Mouse (Mus musculus): ENCODE measurements around the gene Pepd.

The Pepd gene

DNA sequence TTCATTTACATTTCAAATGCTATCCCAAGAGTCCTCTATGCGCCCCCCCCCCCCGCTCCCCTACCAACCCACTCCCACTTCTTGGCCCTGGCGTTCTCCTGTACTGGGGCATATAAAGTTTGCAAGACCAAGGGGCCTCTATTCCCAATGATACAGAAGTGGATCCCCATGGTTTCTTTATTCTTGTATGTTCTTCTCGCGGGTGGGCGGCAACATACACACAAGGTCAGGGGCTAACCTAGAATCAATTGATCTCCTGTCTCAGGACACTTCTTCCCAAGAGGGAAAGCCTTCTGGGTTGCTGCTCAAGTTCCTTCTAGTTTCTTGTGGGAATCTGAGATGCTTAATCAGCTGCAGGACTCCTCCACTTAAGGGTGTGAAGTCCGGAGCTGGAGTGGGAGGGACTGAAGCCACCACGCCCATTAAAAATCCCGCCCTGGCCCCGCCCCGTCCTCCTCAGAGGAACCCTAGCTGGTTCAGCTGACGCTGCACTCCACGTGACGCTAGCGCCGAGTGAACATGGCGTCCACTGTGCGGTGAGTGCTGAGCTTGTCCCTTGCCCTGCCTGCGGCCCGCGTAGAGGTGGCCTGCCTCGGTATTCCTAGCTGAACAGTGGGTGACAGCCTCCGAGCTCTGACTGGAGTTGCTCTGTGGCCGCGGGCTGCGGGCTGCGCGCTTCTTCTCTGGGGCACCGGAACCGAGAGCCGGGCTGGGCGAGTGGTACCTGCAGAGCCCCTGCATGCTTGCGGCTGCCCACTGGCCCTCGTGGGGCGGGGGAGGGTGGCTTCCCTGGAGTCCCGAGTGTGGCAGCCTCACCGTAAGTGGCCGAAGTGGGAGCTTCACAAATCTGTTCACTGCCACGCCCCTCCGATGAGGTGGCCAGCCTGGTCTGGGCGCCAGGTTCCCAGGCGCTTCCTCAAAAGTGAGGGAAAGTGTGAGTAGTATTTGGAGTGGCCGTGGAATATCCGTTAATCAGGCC lies at the start of gene Pepd:
TSS of gene Pepd (plus strand) at position 461 of the 979 bp plus-strand sequence.
- peak; percentile 95 for DNase-seq

DNA sequence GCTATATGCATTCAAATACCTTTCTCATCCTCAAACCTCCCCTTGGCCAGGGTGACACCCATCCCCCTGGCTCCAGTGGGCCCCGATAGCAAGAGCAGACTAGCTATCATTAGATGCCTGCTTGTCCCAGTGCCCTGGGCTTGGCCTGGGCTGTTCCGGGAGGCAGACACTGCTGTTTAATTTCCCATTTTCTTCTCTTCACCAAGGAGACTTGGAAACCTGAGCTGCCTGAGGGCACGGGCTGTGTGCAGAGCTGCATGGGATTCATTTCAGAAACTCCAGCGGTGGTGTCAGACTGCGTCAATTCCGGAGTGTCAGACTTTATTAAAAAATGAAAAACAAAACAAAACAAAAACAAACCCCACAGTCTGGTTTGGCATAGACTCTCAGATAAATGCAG lies 44.9 kb upstream of the Pepd start:
- DNase-seq, result no peak

DNA sequence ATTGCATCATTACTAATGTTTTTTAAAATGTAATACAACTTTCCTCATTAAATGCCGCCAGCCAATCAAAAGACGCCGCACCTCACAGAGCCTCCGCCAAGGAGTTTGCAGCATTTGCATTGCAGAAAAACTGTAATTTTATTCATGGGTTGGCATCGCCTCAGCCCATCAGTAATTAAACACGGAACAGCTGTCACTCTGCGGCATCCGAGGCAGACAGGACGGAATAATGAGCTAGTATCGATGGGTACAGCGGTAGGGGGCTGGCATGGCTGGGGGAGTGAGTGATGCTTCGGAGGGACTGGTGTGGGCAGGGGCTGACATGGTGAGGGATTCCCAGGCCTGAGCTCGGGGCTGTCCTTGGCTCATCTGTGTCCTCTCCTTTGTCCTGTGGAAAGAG lies 42.5 kb upstream of the Pepd start:
- no peak for DNase-seq

DNA sequence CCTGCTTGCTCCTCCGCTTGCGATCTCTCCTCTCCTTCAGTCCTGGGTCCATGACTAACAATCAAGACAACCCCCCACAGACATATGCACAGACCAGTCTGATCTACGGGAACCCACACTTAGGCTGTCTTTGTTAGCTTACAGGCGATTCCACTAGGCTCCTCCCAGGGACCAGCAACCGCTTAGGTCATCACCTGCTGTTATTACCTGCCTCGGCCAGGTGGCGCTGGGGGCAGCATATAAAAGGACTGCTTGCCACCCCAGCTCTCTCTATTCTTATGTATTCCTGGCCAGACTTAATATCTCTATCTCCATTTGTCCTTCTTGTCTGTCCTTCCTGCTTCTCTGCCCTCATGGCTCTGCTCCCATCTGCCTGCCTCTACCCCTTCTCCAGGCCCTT lies 35.4 kb upstream of the Pepd start:
- peak; percentile 48 for DNase-seq

DNA sequence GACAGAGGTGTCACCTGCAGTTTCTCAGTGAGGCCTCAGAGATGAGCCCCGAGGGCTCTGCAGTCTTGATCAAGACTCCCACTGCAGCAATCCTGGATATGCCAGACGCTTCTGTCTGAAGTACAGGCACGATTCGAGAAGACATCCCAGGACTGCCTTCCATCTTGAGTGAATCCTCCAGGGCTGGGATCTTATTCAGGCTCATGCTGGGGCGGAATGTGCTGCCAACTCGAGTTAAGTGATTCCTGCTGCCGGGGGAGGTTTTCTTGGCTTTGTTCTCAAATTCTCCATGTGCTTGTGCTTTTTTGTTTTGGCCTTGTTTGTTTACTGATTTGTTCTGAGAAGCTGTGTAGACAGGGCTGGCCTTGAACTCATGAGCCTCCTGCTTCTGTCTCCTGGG lies 34.4 kb upstream of the Pepd start:
- DNase-seq, result no peak

DNA sequence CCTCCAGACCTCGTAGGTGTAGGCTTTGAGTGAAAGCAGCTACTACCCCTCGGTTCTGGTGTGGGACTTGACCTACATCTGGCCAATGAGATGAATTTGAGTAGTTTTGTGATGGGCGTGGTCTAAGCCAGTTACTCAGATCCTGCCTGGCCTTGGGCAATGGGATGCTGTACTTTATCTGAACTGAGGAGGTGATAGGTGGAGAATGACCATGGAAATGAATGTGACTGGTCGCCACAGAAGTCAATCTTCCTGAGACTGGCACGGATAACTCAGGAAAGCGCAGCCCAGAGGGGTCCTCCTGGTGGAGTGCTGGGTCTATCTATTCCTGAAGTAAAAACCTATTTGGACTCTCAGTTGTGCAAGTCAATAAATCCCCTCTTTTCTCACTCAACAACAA lies 23.7 kb upstream of the Pepd start:
- no peak for DNase-seq

DNA sequence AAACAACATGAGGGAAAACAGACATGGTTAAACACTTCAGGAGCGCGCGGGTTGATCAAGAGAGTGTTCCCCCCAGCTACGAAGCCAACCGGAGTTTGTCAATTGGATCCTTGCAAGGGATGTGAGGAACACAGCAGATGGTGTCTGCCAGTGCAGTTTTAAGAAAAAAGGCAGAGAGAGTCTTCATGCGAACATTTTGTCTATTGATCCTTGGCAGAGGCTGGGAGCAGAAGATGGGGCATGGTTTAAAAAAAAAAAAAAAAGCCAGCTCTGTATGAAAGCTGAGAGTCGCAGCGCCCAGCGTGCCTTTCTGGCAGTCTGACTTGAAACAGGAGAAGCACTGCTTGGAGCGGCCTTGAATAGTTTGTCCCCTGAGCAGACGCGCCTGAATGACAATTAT lies 23.3 kb upstream of the Pepd start:
- no peak for DNase-seq

DNA sequence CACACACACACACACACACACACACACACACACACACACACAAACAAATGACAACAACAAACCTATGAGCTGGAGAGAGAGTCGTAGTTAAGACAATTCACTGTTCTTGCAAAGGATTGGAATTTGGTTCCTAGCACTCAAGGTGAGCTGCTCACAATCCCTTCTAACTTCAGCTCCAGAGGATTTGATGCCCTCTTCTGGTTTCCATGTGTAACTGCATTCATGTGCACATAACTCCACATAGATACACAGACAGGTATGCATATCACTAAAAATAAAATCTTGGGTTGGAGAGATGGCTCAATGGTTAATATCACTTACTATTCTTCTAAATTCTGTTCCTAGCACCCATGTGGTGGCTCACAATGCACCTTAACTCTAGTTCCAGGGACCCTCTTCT lies 19.3 kb upstream of the Pepd start:
- DNase-seq, result no peak

DNA sequence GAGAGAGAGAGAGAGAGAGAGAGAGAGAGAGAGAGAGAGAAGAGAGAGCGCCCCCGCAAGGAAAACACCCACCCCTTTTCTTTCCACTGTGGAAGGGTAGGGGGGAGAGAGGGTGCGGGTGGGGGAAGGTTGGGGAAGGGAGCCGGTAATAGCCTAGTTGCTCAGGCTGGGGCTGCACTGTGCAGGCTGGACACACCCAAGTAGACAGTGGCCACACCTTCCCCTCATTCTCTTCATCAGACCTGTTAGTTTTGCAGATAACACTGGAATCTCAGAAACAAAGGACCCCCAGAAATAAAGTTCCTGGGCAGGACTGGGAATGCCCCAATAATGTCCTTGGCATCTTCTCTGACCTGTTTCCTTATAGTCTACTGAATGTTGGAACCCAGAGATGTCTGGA lies 15.7 kb upstream of the Pepd start:
- no peak for DNase-seq

DNA sequence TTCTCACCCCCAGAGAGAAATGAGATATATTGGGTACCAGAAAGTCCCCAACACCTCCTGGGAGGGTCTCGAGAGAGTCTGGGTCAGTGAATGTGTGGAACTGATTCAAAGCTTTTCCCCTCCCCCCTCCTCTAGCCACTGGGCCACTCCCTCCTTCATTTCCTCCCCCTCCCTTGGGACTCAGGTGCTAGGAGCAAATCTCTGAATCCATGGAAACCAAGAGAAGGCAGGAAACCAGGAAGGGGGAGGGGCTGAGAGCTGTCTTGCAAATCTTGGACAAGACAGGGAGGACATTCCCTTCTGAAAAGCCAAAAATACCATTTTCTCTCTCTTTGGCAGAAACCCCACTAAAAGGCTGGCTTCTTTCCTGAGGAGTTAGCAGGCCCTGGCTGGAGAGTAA lies 15.1 kb upstream of the Pepd start:
- peak; percentile 21 for DNase-seq

DNA sequence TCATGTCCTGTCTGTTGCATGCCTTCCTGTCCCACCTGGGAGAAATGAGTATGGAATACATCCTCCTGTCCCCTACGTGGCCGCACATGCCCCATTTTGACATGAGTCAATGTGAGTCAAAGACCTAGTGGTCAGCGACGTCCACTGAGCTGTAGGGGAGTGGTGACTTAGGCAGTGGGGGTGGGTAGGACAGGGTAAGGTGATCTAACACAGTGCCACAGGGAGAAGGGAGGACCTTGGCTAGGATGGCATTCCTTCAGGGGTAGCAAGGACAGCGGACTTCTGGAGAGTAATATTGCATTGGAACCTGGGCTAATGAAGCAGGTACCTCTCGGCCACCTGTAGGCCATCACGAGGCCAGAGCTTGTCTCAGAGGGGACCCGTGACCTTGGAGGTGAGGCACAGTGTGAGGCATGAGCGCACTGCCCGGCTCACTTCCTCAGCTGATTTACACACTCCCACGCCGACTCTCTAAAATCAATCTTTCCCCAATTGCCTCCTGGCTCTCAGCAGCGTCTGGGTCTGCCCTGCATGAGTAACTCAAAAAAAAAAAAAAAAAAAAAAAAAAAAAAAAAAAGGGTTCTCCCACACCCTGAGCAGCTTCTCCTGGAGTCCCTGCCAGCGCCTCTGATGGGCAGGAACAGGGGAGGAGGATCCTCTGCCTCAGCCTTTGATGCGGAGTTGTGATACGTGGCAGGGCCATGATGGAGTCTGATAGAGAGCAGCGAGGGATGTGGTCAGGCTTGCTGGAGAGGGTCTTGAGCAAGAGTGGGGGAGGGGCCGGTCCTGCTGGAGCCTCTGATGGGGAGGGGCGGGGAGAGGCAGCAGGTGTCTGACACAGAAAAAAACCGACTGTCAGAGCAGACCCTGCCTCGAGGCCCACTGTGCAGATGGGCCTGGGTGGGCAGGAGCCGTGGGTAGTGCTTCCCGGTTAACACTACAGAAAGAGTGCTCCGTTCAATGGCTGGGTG lies 1.8 kb upstream of the Pepd start:
- peak; percentile 12 for DNase-seq

DNA sequence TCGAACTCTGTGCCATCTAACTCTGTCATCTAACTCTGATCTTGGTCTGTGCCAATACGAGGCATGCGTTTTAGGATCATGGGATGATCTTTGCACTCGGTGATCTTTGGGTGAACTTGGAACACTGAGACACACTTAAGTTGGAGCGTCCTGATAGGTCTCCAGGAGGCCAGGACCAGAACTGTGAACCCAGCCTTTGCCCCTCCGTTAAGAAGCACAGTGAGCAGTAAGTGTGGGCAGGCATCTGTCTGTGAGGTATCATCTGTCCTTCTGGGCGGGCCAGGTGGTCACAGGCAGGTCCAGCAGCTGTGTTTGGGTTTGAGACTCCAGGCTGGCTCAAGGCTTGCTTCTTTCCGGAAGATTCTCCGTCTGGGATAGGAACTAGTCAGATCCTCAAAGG lies 1.8 kb downstream of the Pepd start:
- no peak for DNase-seq

DNA sequence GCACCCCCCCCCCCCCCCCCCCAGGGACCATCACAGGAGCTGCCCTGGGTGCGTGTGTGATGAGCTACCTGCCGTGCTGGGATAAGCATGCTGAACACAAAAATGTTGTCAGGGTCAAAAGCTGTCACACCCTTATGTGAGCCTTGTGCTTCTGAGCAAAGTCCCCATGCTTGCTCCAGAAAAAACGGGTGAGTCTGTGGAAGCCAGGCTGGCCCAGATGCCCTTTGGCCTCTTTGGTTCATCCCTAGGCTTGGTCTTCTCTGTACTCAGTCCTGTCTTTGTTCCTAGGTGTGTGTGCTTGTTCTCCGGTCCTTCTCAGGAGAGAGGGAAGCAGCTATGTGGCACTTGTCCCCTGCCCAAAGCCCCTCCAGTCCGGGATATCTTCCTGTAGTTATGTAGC lies 3.4 kb downstream of the Pepd start:
- peak; percentile 20 for DNase-seq

DNA sequence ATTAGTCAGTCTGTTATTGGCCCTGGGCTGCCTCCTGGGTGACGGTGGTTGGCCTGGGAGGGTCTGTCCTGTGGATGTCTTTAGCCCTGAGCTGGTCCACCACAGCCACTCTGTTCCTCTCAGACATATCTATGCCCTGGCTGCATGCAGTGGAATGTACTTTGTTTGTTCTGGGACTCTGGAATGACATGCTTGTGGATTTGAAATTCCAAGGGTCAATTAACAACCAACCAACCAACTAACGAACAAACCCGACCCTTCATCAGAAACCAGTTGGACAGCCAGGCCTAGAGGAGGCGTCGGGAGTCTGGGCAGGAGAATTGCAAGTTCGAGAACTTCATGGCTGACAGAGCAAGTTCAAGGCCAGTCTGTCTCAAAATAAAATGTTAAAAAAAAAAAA lies 5.4 kb downstream of the Pepd start:
- DNase-seq, result peak; percentile 65

DNA sequence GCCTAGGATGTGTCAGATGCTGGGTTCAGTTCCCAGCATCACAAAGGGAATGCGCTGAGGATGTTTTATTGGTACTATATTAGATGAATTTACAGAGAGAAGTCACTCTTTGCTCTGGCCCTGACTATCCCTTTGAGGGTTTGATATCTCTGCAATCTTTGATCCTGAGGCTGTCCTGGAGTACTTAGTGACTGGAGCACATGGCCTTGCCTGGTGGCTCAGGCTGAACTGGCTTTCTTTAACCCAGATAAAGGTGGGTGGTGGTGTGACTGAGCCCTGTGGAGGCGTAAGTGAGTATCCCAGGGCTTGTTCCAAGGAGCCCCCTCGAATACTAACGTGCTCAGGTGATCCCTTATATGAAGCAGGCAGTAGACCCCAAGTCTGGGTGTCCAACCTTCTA lies 5.8 kb downstream of the Pepd start:
- DNase-seq, result no peak

DNA sequence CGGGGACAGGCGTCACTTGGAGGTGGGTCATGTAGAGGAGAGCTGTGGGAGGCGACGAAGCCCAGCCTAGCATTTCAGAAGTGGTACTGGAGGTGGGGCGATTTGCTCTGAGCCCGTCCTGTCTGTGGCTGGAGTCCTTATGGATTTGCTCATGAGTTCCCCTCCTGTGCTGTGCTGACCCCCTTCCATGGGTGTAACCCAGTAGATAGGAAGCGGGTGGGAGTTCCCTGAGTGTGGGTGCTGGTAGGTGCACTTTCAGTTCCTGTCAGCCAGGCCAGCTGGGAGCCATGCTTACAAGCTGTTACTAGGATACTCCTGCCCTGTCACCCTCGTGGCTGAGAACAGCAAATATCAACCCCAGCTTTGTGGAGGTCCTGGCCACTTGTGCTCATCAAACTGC lies 6.2 kb downstream of the Pepd start:
- no peak for DNase-seq

DNA sequence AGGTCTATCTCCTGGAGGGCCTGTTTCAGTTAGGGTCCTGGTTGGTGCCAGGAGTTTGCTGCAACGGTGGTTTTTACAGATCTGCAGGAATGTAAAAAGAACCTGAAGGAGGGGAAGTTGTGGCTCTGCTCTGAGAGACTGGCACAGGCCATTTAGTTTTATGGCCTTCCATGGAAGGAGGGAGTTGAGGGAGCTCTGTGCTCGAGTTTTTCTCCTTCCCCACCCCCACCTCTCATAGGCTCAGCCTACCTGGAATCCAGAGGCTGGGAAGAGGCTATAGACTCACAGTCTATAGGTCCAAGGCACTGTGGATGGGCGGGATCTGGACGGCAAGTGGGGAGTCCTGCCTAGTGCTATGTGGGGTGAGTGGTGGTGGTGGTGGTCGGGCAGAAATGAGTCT lies 6.9 kb downstream of the Pepd start:
- peak; percentile 28 for DNase-seq

DNA sequence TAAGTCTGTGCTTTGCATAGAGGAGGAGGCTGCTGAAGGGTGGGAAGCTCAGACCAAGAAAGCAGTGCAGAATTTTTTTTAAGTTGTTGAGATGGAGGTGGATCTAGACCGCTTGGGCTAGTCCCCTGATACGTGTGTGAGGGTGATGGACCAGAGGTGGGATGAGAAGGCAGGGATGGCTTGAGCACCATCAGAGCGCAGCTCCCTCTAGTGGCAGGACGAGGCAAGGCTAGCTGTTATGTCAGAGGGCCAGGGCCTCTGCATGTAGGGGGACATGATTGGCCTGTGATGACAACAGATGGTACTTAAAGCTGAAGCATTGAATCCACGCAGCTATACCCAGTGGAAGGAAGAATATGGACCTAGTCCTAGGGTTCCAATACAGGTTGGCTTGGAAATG lies 7.6 kb downstream of the Pepd start:
- DNase-seq, result peak; percentile 33

DNA sequence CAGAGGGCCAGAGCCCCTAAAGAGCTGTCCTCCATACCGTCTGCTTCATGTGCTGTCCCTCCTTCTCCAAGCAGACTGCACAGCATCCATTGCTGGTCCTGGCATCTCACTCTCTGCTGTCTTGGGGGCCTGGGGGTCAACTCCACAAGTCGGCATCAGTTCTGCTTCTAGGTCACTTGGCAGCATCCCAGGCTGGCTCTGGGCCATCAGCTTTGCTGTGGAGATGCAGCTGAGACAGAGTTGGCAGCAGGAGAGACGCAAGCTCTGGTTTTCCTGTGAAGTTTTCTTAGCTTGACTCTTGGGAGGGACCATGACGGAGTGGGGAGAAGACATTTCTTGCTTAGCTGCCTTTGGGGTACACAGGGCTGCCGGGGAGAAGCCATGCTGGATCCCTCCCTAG lies 13.0 kb downstream of the Pepd start:
- peak; percentile 78 for DNase-seq

DNA sequence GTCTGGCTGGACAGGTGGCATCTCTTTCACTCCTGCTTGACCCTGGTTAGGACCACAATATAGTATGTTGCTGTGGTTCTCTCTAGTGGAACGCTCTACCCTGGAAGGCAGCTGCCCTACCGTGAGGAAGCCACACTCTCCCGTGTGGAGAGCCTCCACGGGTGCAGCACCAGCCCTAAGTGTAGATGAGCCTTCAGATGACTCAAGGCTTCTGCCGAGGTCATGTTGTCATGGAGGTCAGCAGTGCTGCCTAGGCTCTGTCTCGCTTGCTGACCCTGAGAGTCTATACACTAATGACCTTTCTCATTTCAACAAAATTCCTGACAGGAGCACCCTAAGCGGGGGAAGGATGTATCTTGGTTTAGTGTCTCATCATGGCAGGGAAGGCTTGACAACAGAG lies 13.8 kb downstream of the Pepd start:
- no peak for DNase-seq

DNA sequence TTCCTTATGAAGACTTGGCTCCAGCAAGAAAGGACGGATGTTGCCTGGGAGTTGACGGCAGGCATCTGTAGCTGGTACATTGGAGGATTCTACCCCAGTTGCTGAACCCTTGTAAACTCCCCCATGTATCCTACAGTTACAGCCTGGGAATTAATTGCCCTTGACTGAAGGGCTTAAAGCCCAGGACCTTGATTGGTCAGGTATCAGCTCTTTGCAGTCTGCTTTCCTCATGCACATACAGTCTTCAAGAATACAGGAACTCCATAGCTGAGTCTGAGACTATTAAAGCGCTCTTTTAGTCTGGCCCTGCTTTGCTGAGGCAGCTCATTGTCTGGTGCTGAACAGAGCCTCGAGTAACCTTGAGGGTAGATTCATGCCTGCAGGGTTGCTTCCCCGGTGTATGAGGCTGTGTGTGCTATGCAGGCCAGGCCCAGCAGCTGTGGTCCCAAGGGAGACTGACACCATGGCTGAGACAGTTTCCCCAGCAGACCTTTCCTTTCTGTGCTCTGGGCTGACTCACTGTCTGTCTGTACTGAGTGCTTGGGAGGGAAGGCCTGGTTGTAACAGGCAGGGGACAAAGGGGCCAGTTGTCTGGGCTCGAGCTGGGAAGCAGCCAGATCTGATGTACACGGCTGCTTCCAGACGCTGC lies 17.6 kb downstream of the Pepd start:
- DNase-seq, result no peak

DNA sequence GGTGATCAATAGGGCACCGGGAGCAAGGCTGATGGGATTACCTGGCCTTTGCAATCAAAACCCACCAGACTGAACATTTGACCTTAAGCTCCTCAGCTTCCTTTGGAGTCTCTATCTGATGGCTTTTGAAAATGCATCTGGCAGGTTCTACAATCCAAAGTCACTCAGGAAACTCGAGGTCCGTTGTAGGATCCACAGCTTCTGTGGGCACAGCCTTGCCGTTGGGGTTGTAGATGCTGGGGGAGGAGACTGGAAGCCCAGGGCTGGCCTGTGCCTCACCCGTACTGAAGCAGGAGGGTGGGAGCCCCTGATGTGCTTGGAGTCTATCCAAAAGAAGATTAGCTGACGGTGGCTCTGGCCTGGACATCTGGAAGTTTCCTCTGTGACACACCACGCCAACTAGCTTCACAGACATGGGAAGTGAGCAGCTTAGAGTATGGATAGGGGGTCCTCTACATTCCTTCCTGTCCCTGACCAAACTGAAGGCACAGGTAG lies 18.1 kb downstream of the Pepd start:
- no peak for DNase-seq

DNA sequence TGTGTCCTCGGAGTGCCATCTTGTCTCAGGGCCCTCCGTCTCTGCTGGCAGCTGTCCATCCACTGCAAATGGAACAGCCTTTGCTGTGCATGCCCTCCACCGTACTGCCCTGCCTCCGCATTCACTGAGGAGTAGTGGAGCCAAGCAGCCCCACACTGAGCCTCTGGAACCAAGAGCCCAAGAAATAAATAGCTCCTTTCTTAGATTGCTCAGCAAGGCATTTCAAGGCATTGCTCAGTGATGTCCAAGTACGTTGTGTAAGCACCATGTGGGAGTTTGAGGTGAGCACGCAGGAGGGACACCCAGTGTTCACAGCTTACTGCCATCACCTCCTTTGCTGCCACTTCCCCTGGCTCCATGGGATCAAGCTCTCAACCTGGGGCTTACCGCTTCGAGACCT lies 20.5 kb downstream of the Pepd start:
- no peak for DNase-seq

All from kidney, postnatal 14 days (tissue).